Mouse (Mus musculus) G1E (cell line): ENCODE measurements around the gene Anp32b.

Source experiments
- CTCF ChIP-seq: IDR thresholded peaks from 2 replicates; pipeline ENCODE4 v1.5.1; 2012; ENCODE audit warnings: low read depth, low read length, inconsistent platforms, mixed read lengths
- POLR2AphosphoS5 ChIP-seq: IDR thresholded peaks from 2 replicates; pipeline ENCODE4 v1.6.1; 2012; ENCODE audit warnings: low read depth, low read length, inconsistent platforms; ENCODE audit not compliant: insufficient replicate concordance

GRCm38 (mm10) chr4:46493071-46493470 is 42.4 kb downstream of the Anp32b start:
- no peak for TF ChIP-seq CTCF
- TF ChIP-seq POLR2AphosphoS5, result no peak
